Mouse (Mus musculus): ENCODE data around the gene Sgo1. TPM values are rescaled to one million over a fixed set of nuclear protein-coding genes. Genes with fewer than 3 reads are reported as not detected.
"Not testable (repeated sequence)": the region's sequence is repeated elsewhere in the genome, so short reads cannot be mapped to it uniquely, and the experiment has no call there.

The Sgo1 gene
- total RNA-seq (2021), result 1 to 10 TPM; 1.9 to 2.2 TPM

GRCm38 (mm10) chr17:53688877-53689802, at the start of gene Sgo1:
TSS of gene Sgo1 (minus strand) at chr17:53689333.
- intact Hi-C loops (cut with DNase I), result no loop called here
- peak; percentile 98 for DNase-seq

- intact Hi-C loops (cut with DNase I); DNase-seq: not testable (repeated sequence)
Measured at GRCm38 (mm10) chr17:53718916-53719315, 29.8 kb upstream of the Sgo1 start.

GRCm38 (mm10) chr17:53718474-53718873, 29.3 kb upstream of the Sgo1 start:
- intact Hi-C loops (cut with DNase I), result no loop called here
- DNase-seq, result no peak

- intact Hi-C loops (cut with DNase I); DNase-seq: not testable (repeated sequence)
Measured at GRCm38 (mm10) chr17:53715161-53715560, 26.0 kb upstream of the Sgo1 start.

GRCm38 (mm10) chr17:53714453-53714852, 25.3 kb upstream of the Sgo1 start:
- DNase-seq, result no peak
- intact Hi-C loops (cut with DNase I), result no loop called here

- intact Hi-C loops (cut with DNase I); DNase-seq: not testable (repeated sequence)
Measured at GRCm38 (mm10) chr17:53697521-53697920, 8.4 kb upstream of the Sgo1 start.

- DNase-seq, result peak; percentile 42
- intact Hi-C loops (cut with DNase I), result loop anchor here (5.0 kb wide), 1 partner anchor 182 kb away; no protein-coding TSS in a partner anchor
Measured at GRCm38 (mm10) chr17:53694039-53694438, 4.9 kb upstream of the Sgo1 start.

GRCm38 (mm10) chr17:53689946-53690345, 813 bp upstream of the Sgo1 start:
- peak; percentile 11 for DNase-seq

GRCm38 (mm10) chr17:53688321-53688720, 812 bp downstream of the Sgo1 start:
- DNase-seq, result no peak
- intact Hi-C loops (cut with DNase I), result no loop called here

More at GRCm38 (mm10) chr17:53689946-53690345, 813 bp upstream of the Sgo1 start:
- intact Hi-C loops (cut with DNase I), result loop anchor here (5.0 kb wide), 1 partner anchor 178 kb away; no protein-coding TSS in a partner anchor

GRCm38 (mm10) chr17:53678716-53679115, 10.4 kb downstream of the Sgo1 start:
- peak; percentile 51 for DNase-seq
- intact Hi-C loops (cut with DNase I), result no loop called here

GRCm38 (mm10) chr17:53670453-53670852, 18.7 kb downstream of the Sgo1 start:
- DNase-seq, result no peak
- intact Hi-C loops (cut with DNase I), result no loop called here

- intact Hi-C loops (cut with DNase I), result no loop called here
- no peak for DNase-seq
Measured at GRCm38 (mm10) chr17:53664703-53665382, 24.3 kb downstream of the Sgo1 start.

GRCm38 (mm10) chr17:53664267-53664666, 24.9 kb downstream of the Sgo1 start:
- DNase-seq, result no peak
- intact Hi-C loops (cut with DNase I), result no loop called here

GRCm38 (mm10) chr17:53661056-53661840, 27.9 kb downstream of the Sgo1 start:
- intact Hi-C loops (cut with DNase I), result no loop called here
- no peak for DNase-seq

- DNase-seq, result peak; percentile 61
- intact Hi-C loops (cut with DNase I), result no loop called here
Measured at GRCm38 (mm10) chr17:53659738-53660137, 29.4 kb downstream of the Sgo1 start.

- intact Hi-C loops (cut with DNase I), result no loop called here
- DNase-seq, result no peak
Measured at GRCm38 (mm10) chr17:53659230-53659629, 29.9 kb downstream of the Sgo1 start.

GRCm38 (mm10) chr17:53658668-53659067, 30.5 kb downstream of the Sgo1 start:
- intact Hi-C loops (cut with DNase I), result no loop called here
- no peak for DNase-seq

- intact Hi-C loops (cut with DNase I); DNase-seq: not testable (repeated sequence)
Measured at GRCm38 (mm10) chr17:53657391-53657790, 31.7 kb downstream of the Sgo1 start.

GRCm38 (mm10) chr17:53656369-53656860, 32.7 kb downstream of the Sgo1 start:
- no peak for DNase-seq
- intact Hi-C loops (cut with DNase I), result no loop called here

- intact Hi-C loops (cut with DNase I), result no loop called here
- DNase-seq, result no peak
Measured at GRCm38 (mm10) chr17:53655959-53656358, 33.2 kb downstream of the Sgo1 start.

- intact Hi-C loops (cut with DNase I), result no loop called here
- no peak for DNase-seq
Measured at GRCm38 (mm10) chr17:53655081-53655480, 34.1 kb downstream of the Sgo1 start.
